Mouse (Mus musculus): Measurements from ENCODE around the gene Rec114. TPM values are rescaled to one million over a fixed set of nuclear protein-coding genes. Genes with fewer than 3 reads are reported as not detected.

Gene Rec114
- polyA plus RNA-seq, 1 experiment = not detected

- TF ChIP-seq POLR2A (IDR thresholded peaks at IDR 0.05; ENCODE audit: insufficient read depth, low read depth, low read length) (no peak), CTCF (IDR thresholded peaks at IDR 0.05; ENCODE audit: insufficient read depth, low read depth, low read length) (no peak)
- no peak overlapping the region for H3K27ac ChIP-seq (ENCODE audit: insufficient read depth, low read depth, low read length)
- no peak overlapping the region for H3K4me3 ChIP-seq (ENCODE audit: insufficient read depth, low read depth, low read length)
- 90% methylated on average over 5 of the region's 5 CpGs for WGBS
- H3K4me1 ChIP-seq (ENCODE audit: control insufficient read depth, insufficient read depth, low read length) = no peaks in the 10 kb centered on the region
Measured at GRCm38 (mm10) chr9:58722151-58722550, 21.6 kb downstream of the Rec114 start.

GRCm38 (mm10) chr9:58721021-58721420 lies 22.7 kb downstream of the Rec114 start:
- TF ChIP-seq CTCF (IDR thresholded peaks at IDR 0.05; ENCODE audit: insufficient read depth, low read depth, low read length) = no peak
- TF ChIP-seq POLR2A (IDR thresholded peaks at IDR 0.05; ENCODE audit: insufficient read depth, low read depth, low read length) = no peak
- H3K27ac ChIP-seq (ENCODE audit: insufficient read depth, low read depth, low read length) = no peak overlapping the region
- no peaks in the 10 kb centered on the region for H3K4me1 ChIP-seq (ENCODE audit: control insufficient read depth, insufficient read depth, low read length)
- no peak overlapping the region for H3K4me3 ChIP-seq (ENCODE audit: insufficient read depth, low read depth, low read length)
- 82% methylated on average over 7 of the region's 7 CpGs for WGBS

GRCm38 (mm10) chr9:58720167-58720566 lies 23.6 kb downstream of the Rec114 start:
- no peak overlapping the region for H3K4me3 ChIP-seq (ENCODE audit: insufficient read depth, low read depth, low read length)
- no peak overlapping the region for H3K27ac ChIP-seq (ENCODE audit: insufficient read depth, low read depth, low read length)
- TF ChIP-seq CTCF (IDR thresholded peaks at IDR 0.05; ENCODE audit: insufficient read depth, low read depth, low read length) = no peak
- TF ChIP-seq POLR2A (IDR thresholded peaks at IDR 0.05; ENCODE audit: insufficient read depth, low read depth, low read length) = no peak
- no peaks in the 10 kb centered on the region for H3K4me1 ChIP-seq (ENCODE audit: control insufficient read depth, insufficient read depth, low read length)
- 86% methylated on average over 4 of the region's 4 CpGs for WGBS

GRCm38 (mm10) chr9:58719471-58719870 lies 24.3 kb downstream of the Rec114 start:
- H3K4me1 ChIP-seq (ENCODE audit: control insufficient read depth, insufficient read depth, low read length) = no peaks in the 10 kb centered on the region
- no peak overlapping the region for H3K27ac ChIP-seq (ENCODE audit: insufficient read depth, low read depth, low read length)
- no peak overlapping the region for H3K4me3 ChIP-seq (ENCODE audit: insufficient read depth, low read depth, low read length)
- WGBS = 43% methylated on average over 5 of the region's 5 CpGs
- TF ChIP-seq CTCF (IDR thresholded peaks at IDR 0.05; ENCODE audit: insufficient read depth, low read depth, low read length) (no peak), POLR2A (IDR thresholded peaks at IDR 0.05; ENCODE audit: insufficient read depth, low read depth, low read length) (no peak)

GRCm38 (mm10) chr9:58718964-58719363 lies 24.8 kb downstream of the Rec114 start:
- TF ChIP-seq CTCF (IDR thresholded peaks at IDR 0.05; ENCODE audit: insufficient read depth, low read depth, low read length) (no peak), POLR2A (IDR thresholded peaks at IDR 0.05; ENCODE audit: insufficient read depth, low read depth, low read length) (no peak)
- H3K4me1 ChIP-seq (ENCODE audit: control insufficient read depth, insufficient read depth, low read length) = no peaks in the 10 kb centered on the region
- WGBS = 77% methylated on average over 3 of the region's 3 CpGs
- H3K27ac ChIP-seq (ENCODE audit: insufficient read depth, low read depth, low read length) = no peak overlapping the region
- H3K4me3 ChIP-seq (ENCODE audit: insufficient read depth, low read depth, low read length) = no peak overlapping the region

- 48% methylated on average over 2 of the region's 2 CpGs for WGBS
- TF ChIP-seq CTCF (IDR thresholded peaks at IDR 0.05; ENCODE audit: insufficient read depth, low read depth, low read length) = no peak
- TF ChIP-seq POLR2A (IDR thresholded peaks at IDR 0.05; ENCODE audit: insufficient read depth, low read depth, low read length) = no peak
- Histone ChIP-seq H3K27ac (ENCODE audit: insufficient read depth, low read depth, low read length) (no peak overlapping the region), H3K4me3 (ENCODE audit: insufficient read depth, low read depth, low read length) (no peak overlapping the region), H3K4me1 (ENCODE audit: control insufficient read depth, insufficient read depth, low read length) (no peaks in the 10 kb centered on the region)
Measured at GRCm38 (mm10) chr9:58716886-58717285, 26.9 kb downstream of the Rec114 start.

- 85% methylated on average over 7 of the region's 7 CpGs for WGBS
- TF ChIP-seq CTCF (IDR thresholded peaks at IDR 0.05; ENCODE audit: insufficient read depth, low read depth, low read length) = no peak
- no peak for TF ChIP-seq POLR2A (IDR thresholded peaks at IDR 0.05; ENCODE audit: insufficient read depth, low read depth, low read length)
- Histone ChIP-seq H3K4me1 (ENCODE audit: control insufficient read depth, insufficient read depth, low read length) (no peaks in the 10 kb centered on the region), H3K4me3 (ENCODE audit: insufficient read depth, low read depth, low read length) (no peak overlapping the region), H3K27ac (ENCODE audit: insufficient read depth, low read depth, low read length) (no peak overlapping the region)
Measured at GRCm38 (mm10) chr9:58710642-58711041, 33.1 kb downstream of the Rec114 start.

- 7% methylated on average over 2 of the region's 2 CpGs for WGBS
Measured at GRCm38 (mm10) chr9:58709939-58710338, 33.8 kb downstream of the Rec114 start.

GRCm38 (mm10) chr9:58707796-58708195 lies 36.0 kb downstream of the Rec114 start:
- Histone ChIP-seq H3K4me1 (ENCODE audit: control insufficient read depth, insufficient read depth, low read length) (no peaks in the 10 kb centered on the region), H3K4me3 (ENCODE audit: insufficient read depth, low read depth, low read length) (no peak overlapping the region), H3K27ac (ENCODE audit: insufficient read depth, low read depth, low read length) (no peak overlapping the region)
- TF ChIP-seq POLR2A (IDR thresholded peaks at IDR 0.05; ENCODE audit: insufficient read depth, low read depth, low read length) (no peak), CTCF (IDR thresholded peaks at IDR 0.05; ENCODE audit: insufficient read depth, low read depth, low read length) (no peak)
- 90% methylated on average over 11 of the region's 11 CpGs for WGBS

More at GRCm38 (mm10) chr9:58709939-58710338, 33.8 kb downstream of the Rec114 start:
- TF ChIP-seq CTCF (IDR thresholded peaks at IDR 0.05; ENCODE audit: insufficient read depth, low read depth, low read length) (no peak), POLR2A (IDR thresholded peaks at IDR 0.05; ENCODE audit: insufficient read depth, low read depth, low read length) (no peak)
- no peak overlapping the region for H3K27ac ChIP-seq (ENCODE audit: insufficient read depth, low read depth, low read length)
- no peak overlapping the region for H3K4me3 ChIP-seq (ENCODE audit: insufficient read depth, low read depth, low read length)
- H3K4me1 ChIP-seq (ENCODE audit: control insufficient read depth, insufficient read depth, low read length) = no peaks in the 10 kb centered on the region

GRCm38 (mm10) chr9:58706024-58706423 lies 37.7 kb downstream of the Rec114 start:
- no peak overlapping the region for H3K27ac ChIP-seq (ENCODE audit: insufficient read depth, low read depth, low read length)
- 74% methylated on average over 7 of the region's 7 CpGs for WGBS
- H3K4me3 ChIP-seq (ENCODE audit: insufficient read depth, low read depth, low read length) = no peak overlapping the region
- TF ChIP-seq POLR2A (IDR thresholded peaks at IDR 0.05; ENCODE audit: insufficient read depth, low read depth, low read length) = no peak
- no peak for TF ChIP-seq CTCF (IDR thresholded peaks at IDR 0.05; ENCODE audit: insufficient read depth, low read depth, low read length)
- no peaks in the 10 kb centered on the region for H3K4me1 ChIP-seq (ENCODE audit: control insufficient read depth, insufficient read depth, low read length)
